ENCODE assay signal across 8 mouse cellular contexts in genomic region chr11:96581604-96582384, GRCm38 (mm10).
DNase-seq lines count a peak whose midpoint lies in the region.

No protein-coding gene starts in this region.

- peak; percentile 12 for DNase-seq in gastrocnemius, postnatal 10 days
- DNase-seq in gastrocnemius, adult 8-10 months (ENCODE audit: low spot score in 2 of 2) = no peak
- DNase-seq in 3T3-L1 (ENCODE audit: low read depth, low spot score) = peak; percentile 37
- peak; percentile 54 for DNase-seq in T-cell, adult 2 months (ENCODE audit: low spot score)
- DNase-seq in forelimb bud, embryonic 11.5 days (ENCODE audit: low read depth, low spot score) = peak; percentile 27
- peak; percentile 49 for DNase-seq in lung, postnatal 10 days
- DNase-seq in thymus, postnatal 0 days (ENCODE audit: low spot score) = peak; percentile 63
- DNase-seq in Muller cell, postnatal 12 days (ENCODE audit: inconsistent ontology term) = no peak

Comparison
In these comparisons a context has a peak if more than half of its experiments do, and no peak if none do; other contexts are left out.
1. DNase-seq: peak in gastrocnemius, postnatal 10 days (single experiment), 3T3-L1 (single experiment), T-cell, adult 2 months (single experiment), forelimb bud, embryonic 11.5 days (single experiment), lung, postnatal 10 days (single experiment) and thymus, postnatal 0 days (single experiment); none in gastrocnemius, adult 8-10 months (0 of 2) and Muller cell, postnatal 12 days (single experiment).